Mouse (Mus musculus) embryonic facial prominence, embryonic 13.5 days (tissue): ENCODE results near the gene Usp36. TPM values are rescaled to one million over a fixed set of nuclear protein-coding genes. Genes with fewer than 3 reads are reported as not detected.
A peak's percentile ranks its signal among the peaks of the same experiment; 100 is the strongest.

Source experiments
- ATAC-seq: fragments of 200-750 bp; cut with Nextera tagmentation; 2 replicates; pipeline ENCODE4 v1.8.0; 2017; ENCODE audit warnings: low read depth; ENCODE audit not compliant: insufficient number of reproducible peaks, insufficient read depth, low FRiP score, low TSS enrichment
- H3K27ac ChIP-seq: fragments of 300-500 bp; sonication (generic); 2 replicates; pipeline ENCODE4 v1.5.1; 2015; ENCODE audit warnings: moderate library complexity, mild to moderate bottlenecking, inconsistent platforms
- H3K27me3 ChIP-seq: fragments of 300-500 bp; sonication (generic); 2 replicates; pipeline ENCODE4 v1.6.1; 2015; ENCODE audit warnings: mild to moderate bottlenecking, inconsistent platforms
- H3K36me3 ChIP-seq: fragments of 300-500 bp; sonication (generic); 2 replicates; pipeline ENCODE4 v1.6.1; 2015; ENCODE audit warnings: mild to moderate bottlenecking, inconsistent platforms
- H3K4me1 ChIP-seq: fragments of 300-500 bp; sonication (generic); 2 replicates; pipeline ENCODE4 v1.6.1; 2015; ENCODE audit warnings: inconsistent platforms
- H3K4me2 ChIP-seq: fragments of 300-500 bp; sonication (generic); 2 replicates; pipeline ENCODE4 v1.6.1; 2015; ENCODE audit warnings: moderate library complexity, mild to moderate bottlenecking, inconsistent platforms
- H3K4me3 ChIP-seq: fragments of 300-500 bp; sonication (generic); 2 replicates; pipeline ENCODE4 v1.5.1; 2015; ENCODE audit warnings: mild to moderate bottlenecking, inconsistent platforms
- H3K9ac ChIP-seq: fragments of 300-500 bp; sonication (generic); 2 replicates; pipeline ENCODE4 v1.6.1; 2015; ENCODE audit warnings: mild to moderate bottlenecking, inconsistent platforms
- H3K9me3 ChIP-seq: fragments of 300-500 bp; sonication (generic); 2 replicates; pipeline ENCODE4 v1.6.1; 2016; ENCODE audit warnings: inconsistent platforms
- WGBS: fragments of 180-500 bp; shearing (Covaris S2); methylation state at CpG from one replicate; pipeline ENCODE4 v1.1.7; 2015; ENCODE audit warnings: mixed read lengths; 5-methylcytosine and 5-hydroxymethylcytosine counted together
- polyA plus RNA-seq: library from polyadenylated mRNA; unstranded; fragments of >200 nt; fragmentation: Nextera tagmentation; extraction: Ambion mirVana; gene quantifications from 2 replicates; pipeline ENCODE4 v1.2.1, GENCODE M21; 2015

The Usp36 gene
- polyA plus RNA-seq, 1 experiment from 2014 or later, result 24.0 TPM

- no peak overlapping the region for H3K4me3 ChIP-seq
- ATAC-seq, result no peak
- 43% methylated on average over 3 of the region's 3 CpGs for WGBS
- H3K4me1 ChIP-seq, result peaks cover 74% of the 10 kb centered on the region
- no peaks in the 10 kb centered on the region for H3K36me3 ChIP-seq
- H3K27ac ChIP-seq, result no peak overlapping the region
- no peak overlapping the region for H3K9ac ChIP-seq
- H3K27me3 ChIP-seq, result no peaks in the 10 kb centered on the region
- no peaks in the 10 kb centered on the region for H3K9me3 ChIP-seq
- no peak overlapping the region for H3K4me2 ChIP-seq
These were observed 56.1 kb downstream of the Usp36 start for GRCm38 (mm10) chr11:118233924-118234323.

GRCm38 (mm10) chr11:118232314-118232831, 57.7 kb downstream of the Usp36 start:
- ATAC-seq, result peak; percentile 67; the same call in 1 of the 2 replicates
- H3K9me3 ChIP-seq, result no peaks in the 10 kb centered on the region
- no peak overlapping the region for H3K4me2 ChIP-seq
- no peaks in the 10 kb centered on the region for H3K27me3 ChIP-seq
- peaks cover 65% of the 10 kb centered on the region for H3K4me1 ChIP-seq
- no peak overlapping the region for H3K4me3 ChIP-seq
- H3K36me3 ChIP-seq, result no peaks in the 10 kb centered on the region
- 0 out of 2 replicates have a peak overlapping the region, but pooled peaks have one; percentile 51 for H3K9ac ChIP-seq
- 12% methylated on average over 7 of the region's 7 CpGs for WGBS
- peak overlapping the region; percentile 82 for H3K27ac ChIP-seq

GRCm38 (mm10) chr11:118229941-118230340, 60.1 kb downstream of the Usp36 start:
- Histone ChIP-seq H3K4me1 (peaks cover 66% of the 10 kb centered on the region), H3K36me3 (no peaks in the 10 kb centered on the region), H3K9ac (no peak overlapping the region), H3K4me2 (no peak overlapping the region), H3K4me3 (no peak overlapping the region), H3K27ac (no peak overlapping the region), H3K27me3 (no peaks in the 10 kb centered on the region), H3K9me3 (no peaks in the 10 kb centered on the region)
- 56% methylated on average over 5 of the region's 5 CpGs for WGBS
- no peak for ATAC-seq

DNA sequence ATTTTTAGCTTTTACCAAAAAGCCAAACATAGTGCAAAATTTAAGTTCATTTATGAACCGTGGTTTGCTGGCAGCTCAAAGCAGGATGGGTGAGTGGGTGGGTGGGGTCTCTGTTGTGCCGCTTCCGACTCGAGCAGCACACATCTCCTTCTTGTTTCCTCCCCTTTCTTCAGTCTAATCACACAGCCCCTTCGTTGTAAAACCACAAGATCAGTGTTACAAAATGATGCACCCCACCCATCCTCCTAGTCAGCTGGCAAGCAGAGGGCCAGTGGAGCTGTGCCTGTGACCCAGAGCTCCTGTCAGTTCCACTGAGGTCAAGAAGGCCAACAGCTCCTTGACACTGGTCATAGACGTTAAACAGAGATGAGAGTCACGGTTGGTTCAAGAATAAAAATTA, 62.4 kb downstream of the Usp36 start:
- WGBS, result 52% methylated on average over 7 of the region's 7 CpGs
- Histone ChIP-seq H3K9me3 (no peaks in the 10 kb centered on the region), H3K4me3 (no peak overlapping the region), H3K27ac (no peak overlapping the region), H3K4me2 (no peak overlapping the region), H3K9ac (no peak overlapping the region), H3K27me3 (no peaks in the 10 kb centered on the region), H3K4me1 (peaks cover 57% of the 10 kb centered on the region), H3K36me3 (no peaks in the 10 kb centered on the region)
- no peak for ATAC-seq

- Histone ChIP-seq H3K4me1 (peaks cover 52% of the 10 kb centered on the region), H3K4me2 (no peak overlapping the region), H3K27ac (no peak overlapping the region), H3K4me3 (no peak overlapping the region), H3K27me3 (no peaks in the 10 kb centered on the region), H3K9me3 (no peaks in the 10 kb centered on the region), H3K9ac (no peak overlapping the region), H3K36me3 (no peaks in the 10 kb centered on the region)
- 90% methylated on average over 7 of the region's 7 CpGs for WGBS
- no peak for ATAC-seq
These were observed 63.2 kb downstream of the Usp36 start for GRCm38 (mm10) chr11:118226850-118227249.

- no peak overlapping the region for H3K9ac ChIP-seq
- 31% methylated on average over 1 of the region's 1 CpGs for WGBS
- ATAC-seq, result no peak
- H3K27me3 ChIP-seq, result no peaks in the 10 kb centered on the region
- H3K36me3 ChIP-seq, result no peaks in the 10 kb centered on the region
- H3K4me3 ChIP-seq, result no peak overlapping the region
- H3K4me1 ChIP-seq, result peaks cover 46% of the 10 kb centered on the region
- no peaks in the 10 kb centered on the region for H3K9me3 ChIP-seq
- H3K4me2 ChIP-seq, result no peak overlapping the region
- no peak overlapping the region for H3K27ac ChIP-seq
These were observed 64.2 kb downstream of the Usp36 start for GRCm38 (mm10) chr11:118225862-118226261.

DNA sequence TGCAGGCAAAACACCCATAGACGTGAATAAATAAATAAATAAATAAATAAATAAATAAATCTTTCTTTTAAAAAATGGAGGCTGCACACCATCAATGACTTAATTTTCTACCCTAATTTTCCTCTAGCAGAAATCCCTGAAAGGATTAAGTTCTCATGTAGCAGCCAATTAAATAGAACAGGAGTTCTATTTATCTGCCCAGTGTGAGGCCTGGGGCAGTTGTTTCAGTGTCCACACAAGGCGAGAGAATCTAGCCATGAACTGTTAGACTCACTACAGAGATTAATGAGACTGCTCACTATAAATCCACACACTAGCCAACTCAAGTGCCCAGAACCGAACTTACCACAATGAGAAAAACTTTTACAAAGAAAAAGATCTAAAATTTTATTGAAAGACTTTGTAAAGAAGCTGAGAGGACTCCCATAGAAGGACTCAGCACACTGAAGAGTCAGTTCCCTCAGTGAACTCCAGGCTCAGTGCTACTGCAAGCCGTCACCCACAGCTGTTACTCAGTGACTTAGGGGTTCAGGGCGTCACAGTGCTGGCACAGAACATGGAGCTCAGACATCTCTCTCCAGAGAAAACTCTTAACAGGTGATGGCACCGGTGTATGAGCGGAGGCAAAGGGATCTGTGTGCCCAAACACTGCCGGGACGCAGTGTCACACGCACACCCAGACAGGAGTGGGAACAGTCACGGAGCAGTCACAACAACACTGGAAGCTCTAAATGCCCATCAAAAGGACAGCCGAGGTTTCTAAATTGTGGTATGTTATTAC, 64.8 kb downstream of the Usp36 start:
- WGBS, result 48% methylated on average over 12 of the region's 12 CpGs
- no peaks in the 10 kb centered on the region for H3K9me3 ChIP-seq
- no peaks in the 10 kb centered on the region for H3K36me3 ChIP-seq
- no peaks in the 10 kb centered on the region for H3K27me3 ChIP-seq
- peak overlapping the region; percentile 48; the same call in 1 of the 2 replicates for H3K27ac ChIP-seq
- H3K9ac ChIP-seq, result no peak overlapping the region
- no peak overlapping the region for H3K4me3 ChIP-seq
- H3K4me2 ChIP-seq, result no peak overlapping the region
- peaks cover 41% of the 10 kb centered on the region for H3K4me1 ChIP-seq
- no peak for ATAC-seq

- H3K36me3 ChIP-seq, result no peaks in the 10 kb centered on the region
- no peak overlapping the region for H3K4me2 ChIP-seq
- no peaks in the 10 kb centered on the region for H3K27me3 ChIP-seq
- no peak for ATAC-seq
- no peaks in the 10 kb centered on the region for H3K9me3 ChIP-seq
- no peak overlapping the region for H3K9ac ChIP-seq
- H3K4me1 ChIP-seq, result peaks cover 34% of the 10 kb centered on the region
- 89% methylated on average over 10 of the region's 10 CpGs for WGBS
- no peak overlapping the region for H3K4me3 ChIP-seq
- no peak overlapping the region for H3K27ac ChIP-seq
These were observed 66.5 kb downstream of the Usp36 start for GRCm38 (mm10) chr11:118223416-118224067.

DNA sequence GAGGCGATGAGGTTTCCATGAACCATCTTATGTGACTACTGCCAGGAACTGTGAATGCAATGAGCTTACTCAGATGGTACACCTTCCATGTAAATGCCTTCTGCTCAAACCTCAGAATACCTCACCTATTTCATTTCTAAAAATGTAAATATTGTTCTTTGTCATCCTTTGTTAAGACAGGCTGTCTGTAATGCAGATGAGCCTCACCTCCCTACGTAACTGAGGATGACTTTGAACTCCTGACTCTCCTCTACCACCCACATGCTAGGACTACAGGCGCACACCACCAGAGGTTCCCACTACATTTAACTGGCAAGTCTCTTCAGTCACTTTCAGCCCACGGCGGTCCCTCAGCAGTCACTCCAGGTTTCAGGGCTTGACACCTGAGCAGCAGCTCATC, 67.1 kb downstream of the Usp36 start:
- H3K9ac ChIP-seq, result no peak overlapping the region

GRCm38 (mm10) chr11:118222351-118222885, 67.6 kb downstream of the Usp36 start:
- Histone ChIP-seq H3K4me2 (no peak overlapping the region), H3K36me3 (no peaks in the 10 kb centered on the region), H3K27me3 (no peaks in the 10 kb centered on the region), H3K27ac (no peak overlapping the region), H3K4me3 (no peak overlapping the region), H3K4me1 (peaks cover 27% of the 10 kb centered on the region), H3K9ac (peak overlapping the region; percentile 7), H3K9me3 (no peaks in the 10 kb centered on the region)
- no peak for ATAC-seq
- WGBS, result 57% methylated on average over 6 of the region's 6 CpGs

More for the DNA sequence above, 67.1 kb downstream of the Usp36 start:
- Histone ChIP-seq H3K27ac (no peak overlapping the region), H3K36me3 (no peaks in the 10 kb centered on the region), H3K9me3 (no peaks in the 10 kb centered on the region), H3K4me3 (no peak overlapping the region), H3K4me1 (peaks cover 31% of the 10 kb centered on the region), H3K4me2 (no peak overlapping the region), H3K27me3 (no peaks in the 10 kb centered on the region)
- ATAC-seq, result no peak
- WGBS, result 85% methylated on average over 5 of the region's 5 CpGs

GRCm38 (mm10) chr11:118220561-118221262, 69.3 kb downstream of the Usp36 start:
- H3K9me3 ChIP-seq, result no peaks in the 10 kb centered on the region
- H3K36me3 ChIP-seq, result no peaks in the 10 kb centered on the region
- no peaks in the 10 kb centered on the region for H3K27me3 ChIP-seq
- 21% methylated on average over 7 of the region's 7 CpGs for WGBS
- no peak overlapping the region for H3K4me2 ChIP-seq
- no peak overlapping the region for H3K9ac ChIP-seq
- peaks cover 27% of the 10 kb centered on the region for H3K4me1 ChIP-seq
- ATAC-seq, result no peak
- H3K27ac ChIP-seq, result no peak overlapping the region
- no peak overlapping the region for H3K4me3 ChIP-seq
